Mouse (Mus musculus): ENCODE measurements around the gene Ccdc14. TPM values are rescaled to one million over a fixed set of nuclear protein-coding genes. Genes with fewer than 3 reads are reported as not detected.

Gene Ccdc14
- total RNA-seq (2012; rRNA removed) (5.8 and 6.5 TPM in 2 replicates), polyA plus RNA-seq (2012; ENCODE audit: insufficient read depth in 1 of 2, insufficient read length in 2 of 2, low read depth in 1 of 2, low replicate concordance in 2 of 2, missing spikeins in 1 of 2) (1 to 10 TPM in 1 of 2 experiments, not detected in 1; 8.2 TPM)

GRCm38 (mm10) chr16:34690334-34691144 is at the start of gene Ccdc14:
Gene Ccdc14, plus strand, starts transcription at chr16:34690616.
- DNase-seq (ENCODE audit: low read depth, low spot score): peak; percentile 95
- H3K4me3 ChIP-seq (ENCODE audit: control insufficient read depth in 1 of 2, insufficient read depth in 1 of 2, low read depth in 2 of 2, low read length in 2 of 2): peak within 1 kb of the TSS; percentile 77 to 97
- H3K9me3 ChIP-seq (replicated peaks; ENCODE audit: insufficient read depth, low read length): no peaks in the 10 kb centered on the region
- H3K27me3 ChIP-seq (ENCODE audit: control insufficient read depth in 1 of 2, insufficient read depth in 2 of 2, low read length in 2 of 2): no peaks in the 10 kb centered on the region
- peak within 1 kb of the TSS; percentile 90 for H3K9ac ChIP-seq (ENCODE audit: control insufficient read depth, low read depth, low read length, poor library complexity, severe bottlenecking)
- H3K79me2 ChIP-seq (ENCODE audit: control insufficient read depth, insufficient read depth, low read length, poor library complexity): peaks cover 4% of the 10 kb centered on the region
- peak within 1 kb of the TSS; percentile 87 for H3K27ac ChIP-seq (ENCODE audit: control insufficient read depth, low read depth, low read length)
- peaks cover 0 to 23% of the 10 kb centered on the region in 2 experiments; a peak in 2 of 4 replicates for H3K36me3 ChIP-seq (ENCODE audit: control insufficient read depth in 1 of 2, insufficient read depth in 2 of 2, low read length in 2 of 2)
- peaks cover 4 to 14% of the 10 kb centered on the region in 2 experiments for H3K4me1 ChIP-seq (ENCODE audit: control insufficient read depth in 1 of 2, insufficient read depth in 2 of 2, low read length in 2 of 2)
- TF ChIP-seq ELF1 (IDR thresholded peaks at IDR 0.05; ENCODE audit: low read depth, low read length) (peak; percentile 82), POLR2AphosphoS5 (IDR thresholded peaks at IDR 0.05; ENCODE audit: borderline replicate concordance, low read depth, low read length) (no peak), TCF12 (IDR thresholded peaks at IDR 0.05; ENCODE audit: low read depth, low read length) (peak; percentile 7; the same call in 1 of the 2 replicates), POLR2AphosphoS2 (IDR thresholded peaks at IDR 0.05; ENCODE audit: low read length) (peak; percentile 53; the same call in 1 of the 2 replicates), ZNF384 (IDR thresholded peaks at IDR 0.05; ENCODE audit: low read depth, low read length) (peak; percentile 62), TBP (IDR thresholded peaks at IDR 0.05; ENCODE audit: low read depth, low read length) (no peak; the same call in 1 of the 2 replicates), NELFE (IDR thresholded peaks at IDR 0.05; ENCODE audit: low read depth, low read length) (peak; percentile 76), SIN3A (IDR thresholded peaks at IDR 0.05; ENCODE audit: low read length) (peak; percentile 26; the same call in 1 of the 2 replicates), MEF2A (IDR thresholded peaks at IDR 0.05; ENCODE audit: extremely low read depth, insufficient replicate concordance, low read depth, low read length, poor library complexity, severe bottlenecking) (no peak), MAX (IDR thresholded peaks at IDR 0.05; ENCODE audit: low read length) (peak; percentile 68; the same call in 1 of the 2 replicates), KAT2A (conservative IDR thresholded peaks at IDR 0.05; ENCODE audit: low read depth, low read length) (peak; percentile 15; the same call in 1 of the 2 replicates), CHD1 (IDR thresholded peaks at IDR 0.05; ENCODE audit: low read depth, low read length) (peak; percentile 75; the same call in 1 of the 2 replicates), TAL1 (IDR thresholded peaks at IDR 0.05; ENCODE audit: low read length) (no peak), UBTF (IDR thresholded peaks at IDR 0.05; ENCODE audit: borderline replicate concordance, insufficient read depth, low read depth, low read length) (no peak), MYC (IDR thresholded peaks at IDR 0.05; ENCODE audit: low read depth, low read length) (0 out of 2 replicates have a peak, but pooled peaks have one; percentile 13), MYB (IDR thresholded peaks at IDR 0.05; ENCODE audit: low read depth, low read length) (peak; percentile 61; the same call in 1 of the 2 replicates), MAZ (IDR thresholded peaks at IDR 0.05; ENCODE audit: low read depth, low read length) (no peak), E2F4 (IDR thresholded peaks at IDR 0.05; ENCODE audit: borderline replicate concordance, low read depth, low read length) (0 out of 2 replicates have a peak, but pooled peaks have one; percentile 71), CHD2 (IDR thresholded peaks at IDR 0.05; ENCODE audit: low read length) (no peak), ETS1 (IDR thresholded peaks at IDR 0.05; ENCODE audit: low read depth, low read length) (no peak), MXI1 (IDR thresholded peaks at IDR 0.05; ENCODE audit: low read depth, low read length) (peak; percentile 25), HCFC1 (IDR thresholded peaks at IDR 0.05; ENCODE audit: low read depth, low read length) (peak; percentile 78), BHLHE40 (IDR thresholded peaks at IDR 0.05; ENCODE audit: borderline replicate concordance, low read depth, low read length) (no peak), USF1 (IDR thresholded peaks at IDR 0.05; ENCODE audit: low read depth, low read length) (no peak), CTCF (IDR thresholded peaks at IDR 0.05 in 2 of 3, conservative IDR thresholded peaks at IDR 0.05 in 1 of 3; ENCODE audit: control insufficient read depth in 1 of 3, insufficient read depth in 1 of 3, low read depth in 2 of 3, low read length in 3 of 3, poor library complexity in 1 of 3, severe bottlenecking in 1 of 3) (no peak), ZKSCAN1 (IDR thresholded peaks at IDR 0.05; ENCODE audit: low read depth, low read length) (no peak), RCOR1 (IDR thresholded peaks at IDR 0.05; ENCODE audit: low read depth, low read length) (no peak), USF2 (IDR thresholded peaks at IDR 0.05; ENCODE audit: borderline replicate concordance in 1 of 2, insufficient read depth in 1 of 2, low read depth in 1 of 2, low read length in 2 of 2) (no peak), RAD21 (IDR thresholded peaks at IDR 0.05; ENCODE audit: low read depth, low read length) (no peak), JUND (IDR thresholded peaks at IDR 0.05; ENCODE audit: low read depth, low read length) (no peak), EP300 (IDR thresholded peaks at IDR 0.05; ENCODE audit: low read depth in 1 of 2, low read length in 2 of 2) (peak in 1 of 2 experiments; percentile 19; a peak in 1 of 4 replicates), MAFK (IDR thresholded peaks at IDR 0.05; ENCODE audit: borderline replicate concordance, low read depth, low read length) (no peak), GATA1 (IDR thresholded peaks at IDR 0.05; ENCODE audit: low read depth, low read length) (no peak), NRF1 (IDR thresholded peaks at IDR 0.05; ENCODE audit: insufficient read depth, low read depth, low read length, poor library complexity, severe bottlenecking) (peak; percentile 78)

Measured in MEL (cell line).